Mouse (Mus musculus): ENCODE measurements around the gene Maats1. TPM values are rescaled to one million over a fixed set of nuclear protein-coding genes. Genes with fewer than 3 reads are reported as not detected.

Gene Maats1
- polyA plus RNA-seq, 1 experiment from 2014 or later, result 0.71 TPM

- H3K36me3 ChIP-seq (ENCODE audit: control insufficient read depth, insufficient read depth, low read length), result no peaks in the 10 kb centered on the region
- H3K27ac ChIP-seq (ENCODE audit: low read depth, low read length), result no peak overlapping the region
- 51% methylated on average over 3 of the region's 3 CpGs for WGBS
- no peaks in the 10 kb centered on the region for H3K27me3 ChIP-seq (replicated peaks; ENCODE audit: control insufficient read depth, insufficient read depth, low read length)
- no peak overlapping the region for H3K4me3 ChIP-seq (ENCODE audit: low read depth, low read length)
- no peak overlapping the region for H3K9ac ChIP-seq (ENCODE audit: low read length)
- no peak overlapping the region for H3K4me2 ChIP-seq (ENCODE audit: low read length)
- H3K9me3 ChIP-seq (replicated peaks; ENCODE audit: control insufficient read depth, low read length), result no peaks in the 10 kb centered on the region
- no peaks in the 10 kb centered on the region for H3K4me1 ChIP-seq (ENCODE audit: control insufficient read depth, insufficient read depth, low read length)
- no peak for ATAC-seq
- no peak for DNase-seq (ENCODE audit: low spot score)
These were observed 37.5 kb upstream of the Maats1 start for GRCm38 (mm10) chr16:38379493-38379892.

- no peak for ATAC-seq
These were observed 37.1 kb upstream of the Maats1 start for GRCm38 (mm10) chr16:38379088-38379487.

GRCm38 (mm10) chr16:38378591-38378990 is 36.6 kb upstream of the Maats1 start:
- Histone ChIP-seq H3K27ac (ENCODE audit: low read depth, low read length) (no peak overlapping the region), H3K27me3 (replicated peaks; ENCODE audit: control insufficient read depth, insufficient read depth, low read length) (no peaks in the 10 kb centered on the region), H3K9me3 (replicated peaks; ENCODE audit: control insufficient read depth, low read length) (no peaks in the 10 kb centered on the region), H3K4me3 (ENCODE audit: low read depth, low read length) (no peak overlapping the region), H3K36me3 (ENCODE audit: control insufficient read depth, insufficient read depth, low read length) (no peaks in the 10 kb centered on the region), H3K4me1 (ENCODE audit: control insufficient read depth, insufficient read depth, low read length) (no peaks in the 10 kb centered on the region), H3K9ac (ENCODE audit: low read length) (no peak overlapping the region), H3K4me2 (ENCODE audit: low read length) (no peak overlapping the region)
- ATAC-seq, result no peak
- no peak for DNase-seq (ENCODE audit: low spot score)
- WGBS, result 90% methylated on average over 6 of the region's 6 CpGs

More at GRCm38 (mm10) chr16:38379088-38379487, 37.1 kb upstream of the Maats1 start:
- Histone ChIP-seq H3K4me3 (ENCODE audit: low read depth, low read length) (no peak overlapping the region), H3K27ac (ENCODE audit: low read depth, low read length) (no peak overlapping the region), H3K36me3 (ENCODE audit: control insufficient read depth, insufficient read depth, low read length) (no peaks in the 10 kb centered on the region), H3K4me2 (ENCODE audit: low read length) (no peak overlapping the region), H3K9ac (ENCODE audit: low read length) (no peak overlapping the region), H3K27me3 (replicated peaks; ENCODE audit: control insufficient read depth, insufficient read depth, low read length) (no peaks in the 10 kb centered on the region), H3K9me3 (replicated peaks; ENCODE audit: control insufficient read depth, low read length) (no peaks in the 10 kb centered on the region), H3K4me1 (ENCODE audit: control insufficient read depth, insufficient read depth, low read length) (no peaks in the 10 kb centered on the region)
- WGBS, result 66% methylated on average over 6 of the region's 6 CpGs
- DNase-seq (ENCODE audit: low spot score), result no peak

- no peak overlapping the region for H3K27ac ChIP-seq (ENCODE audit: low read depth, low read length)
- H3K9me3 ChIP-seq (replicated peaks; ENCODE audit: control insufficient read depth, low read length), result no peaks in the 10 kb centered on the region
- no peaks in the 10 kb centered on the region for H3K36me3 ChIP-seq (ENCODE audit: control insufficient read depth, insufficient read depth, low read length)
- no peaks in the 10 kb centered on the region for H3K27me3 ChIP-seq (replicated peaks; ENCODE audit: control insufficient read depth, insufficient read depth, low read length)
- WGBS, result 88% methylated on average over 6 of the region's 6 CpGs
- H3K9ac ChIP-seq (ENCODE audit: low read length), result no peak overlapping the region
- H3K4me1 ChIP-seq (ENCODE audit: control insufficient read depth, insufficient read depth, low read length), result no peaks in the 10 kb centered on the region
- no peak for ATAC-seq
- no peak overlapping the region for H3K4me3 ChIP-seq (ENCODE audit: low read depth, low read length)
- DNase-seq (ENCODE audit: low spot score), result no peak
- H3K4me2 ChIP-seq (ENCODE audit: low read length), result no peak overlapping the region
These were observed 35.6 kb upstream of the Maats1 start for GRCm38 (mm10) chr16:38377546-38377945.

- 0 out of 2 replicates have a peak overlapping the region, but pooled peaks have one; percentile 74 for H3K27ac ChIP-seq (ENCODE audit: low read depth, low read length)
- peak overlapping the region; percentile 64 for H3K9ac ChIP-seq (ENCODE audit: low read length)
- H3K27me3 ChIP-seq (replicated peaks; ENCODE audit: control insufficient read depth, insufficient read depth, low read length), result no peaks in the 10 kb centered on the region
- H3K36me3 ChIP-seq (ENCODE audit: control insufficient read depth, insufficient read depth, low read length), result no peaks in the 10 kb centered on the region
- no peaks in the 10 kb centered on the region for H3K9me3 ChIP-seq (replicated peaks; ENCODE audit: control insufficient read depth, low read length)
- no peaks in the 10 kb centered on the region for H3K4me1 ChIP-seq (ENCODE audit: control insufficient read depth, insufficient read depth, low read length)
- 54% methylated on average over 8 of the region's 8 CpGs for WGBS
- peak overlapping the region; percentile 19; the same call in 1 of the 2 replicates for H3K4me3 ChIP-seq (ENCODE audit: low read depth, low read length)
- DNase-seq (ENCODE audit: low spot score), result no peak
- H3K4me2 ChIP-seq (ENCODE audit: low read length), result peak overlapping the region; percentile 46
- ATAC-seq, result peak; percentile 32
These were observed 34.9 kb upstream of the Maats1 start for GRCm38 (mm10) chr16:38376841-38377249.

- Histone ChIP-seq H3K9ac (ENCODE audit: low read length) (peak overlapping the region; percentile 64), H3K36me3 (ENCODE audit: control insufficient read depth, insufficient read depth, low read length) (no peaks in the 10 kb centered on the region), H3K9me3 (replicated peaks; ENCODE audit: control insufficient read depth, low read length) (no peaks in the 10 kb centered on the region), H3K27ac (ENCODE audit: low read depth, low read length) (peak overlapping the region; percentile 74), H3K4me2 (ENCODE audit: low read length) (peak overlapping the region; percentile 46), H3K4me3 (ENCODE audit: low read depth, low read length) (peak overlapping the region; percentile 19), H3K4me1 (ENCODE audit: control insufficient read depth, insufficient read depth, low read length) (no peaks in the 10 kb centered on the region), H3K27me3 (replicated peaks; ENCODE audit: control insufficient read depth, insufficient read depth, low read length) (no peaks in the 10 kb centered on the region)
- DNase-seq (ENCODE audit: low spot score) (peak; percentile 81), ATAC-seq (peak; percentile 93)
- 26% methylated on average over 11 of the region's 17 CpGs for WGBS
These were observed 34.4 kb upstream of the Maats1 start for GRCm38 (mm10) chr16:38376163-38376840.

GRCm38 (mm10) chr16:38375182-38375581 is 33.2 kb upstream of the Maats1 start:
- Histone ChIP-seq H3K36me3 (ENCODE audit: control insufficient read depth, insufficient read depth, low read length) (no peaks in the 10 kb centered on the region), H3K4me2 (ENCODE audit: low read length) (no peak overlapping the region), H3K4me1 (ENCODE audit: control insufficient read depth, insufficient read depth, low read length) (no peaks in the 10 kb centered on the region), H3K9me3 (replicated peaks; ENCODE audit: control insufficient read depth, low read length) (no peaks in the 10 kb centered on the region), H3K27ac (ENCODE audit: low read depth, low read length) (no peak overlapping the region), H3K4me3 (ENCODE audit: low read depth, low read length) (no peak overlapping the region), H3K9ac (ENCODE audit: low read length) (no peak overlapping the region), H3K27me3 (replicated peaks; ENCODE audit: control insufficient read depth, insufficient read depth, low read length) (no peaks in the 10 kb centered on the region)
- WGBS, result 82% methylated on average over 7 of the region's 7 CpGs
- DNase-seq (ENCODE audit: low spot score) (no peak), ATAC-seq (no peak)

GRCm38 (mm10) chr16:38374379-38375140 is 32.6 kb upstream of the Maats1 start:
- Histone ChIP-seq H3K9ac (ENCODE audit: low read length) (no peak overlapping the region), H3K4me2 (ENCODE audit: low read length) (no peak overlapping the region), H3K4me1 (ENCODE audit: control insufficient read depth, insufficient read depth, low read length) (no peaks in the 10 kb centered on the region), H3K27me3 (replicated peaks; ENCODE audit: control insufficient read depth, insufficient read depth, low read length) (no peaks in the 10 kb centered on the region), H3K9me3 (replicated peaks; ENCODE audit: control insufficient read depth, low read length) (no peaks in the 10 kb centered on the region), H3K27ac (ENCODE audit: low read depth, low read length) (no peak overlapping the region), H3K36me3 (ENCODE audit: control insufficient read depth, insufficient read depth, low read length) (no peaks in the 10 kb centered on the region), H3K4me3 (ENCODE audit: low read depth, low read length) (no peak overlapping the region)
- ATAC-seq, result no peak
- peak; percentile 16 for DNase-seq (ENCODE audit: low spot score)
- WGBS, result 86% methylated on average over 10 of the region's 10 CpGs

- DNase-seq (ENCODE audit: low spot score), result no peak
- no peaks in the 10 kb centered on the region for H3K4me1 ChIP-seq (ENCODE audit: control insufficient read depth, insufficient read depth, low read length)
- WGBS, result 87% methylated on average over 16 of the region's 16 CpGs
- no peak overlapping the region for H3K9ac ChIP-seq (ENCODE audit: low read length)
- H3K27ac ChIP-seq (ENCODE audit: low read depth, low read length), result no peak overlapping the region
- no peaks in the 10 kb centered on the region for H3K27me3 ChIP-seq (replicated peaks; ENCODE audit: control insufficient read depth, insufficient read depth, low read length)
- no peak overlapping the region for H3K4me2 ChIP-seq (ENCODE audit: low read length)
- H3K36me3 ChIP-seq (ENCODE audit: control insufficient read depth, insufficient read depth, low read length), result no peaks in the 10 kb centered on the region
- ATAC-seq, result no peak
- no peak overlapping the region for H3K4me3 ChIP-seq (ENCODE audit: low read depth, low read length)
- H3K9me3 ChIP-seq (replicated peaks; ENCODE audit: control insufficient read depth, low read length), result no peaks in the 10 kb centered on the region
These were observed 32.0 kb upstream of the Maats1 start for GRCm38 (mm10) chr16:38373941-38374340.
